Mouse (Mus musculus): Measurements from ENCODE around the gene Evc2. TPM values are rescaled to one million over a fixed set of nuclear protein-coding genes. Genes with fewer than 3 reads are reported as not detected.
A peak's percentile ranks its signal among the peaks of the same experiment; 100 is the strongest.

Gene Evc2
- total RNA-seq (2021): 10 to 100 TPM; 21.1 to 22.2 TPM

- peak; percentile 56 to 65 for DNase-seq (ENCODE audit: extremely low spot score in 1 of 2, low spot score in 1 of 2)
These were observed at the start of gene Evc2 for GRCm38 (mm10) chr5:37338288-37338687. Evc2 (plus strand) TSS chr5:37338499.

GRCm38 (mm10) chr5:37289236-37289635, 49.1 kb upstream of the Evc2 start:
- peak; percentile 33 to 63 for DNase-seq (ENCODE audit: extremely low spot score in 1 of 2, low spot score in 1 of 2)

- peak; percentile 35 to 47 for DNase-seq (ENCODE audit: extremely low spot score in 1 of 2, low spot score in 1 of 2)
These were observed 47.3 kb upstream of the Evc2 start for GRCm38 (mm10) chr5:37290983-37291382.

- DNase-seq (ENCODE audit: extremely low spot score in 1 of 2, low spot score in 1 of 2): no peak
These were observed 41.6 kb upstream of the Evc2 start for GRCm38 (mm10) chr5:37296717-37297116.

- peak in 1 of 2 experiments; percentile 63 for DNase-seq (ENCODE audit: extremely low spot score in 1 of 2, low spot score in 1 of 2)
These were observed 39.9 kb upstream of the Evc2 start for GRCm38 (mm10) chr5:37298370-37298769.

GRCm38 (mm10) chr5:37310026-37310425, 28.3 kb upstream of the Evc2 start:
- DNase-seq (ENCODE audit: extremely low spot score in 1 of 2, low spot score in 1 of 2): no peak

GRCm38 (mm10) chr5:37312980-37313722, 25.1 kb upstream of the Evc2 start:
- DNase-seq (ENCODE audit: extremely low spot score in 1 of 2, low spot score in 1 of 2): no peak

- no peak for DNase-seq (ENCODE audit: extremely low spot score in 1 of 2, low spot score in 1 of 2)
These were observed 19.6 kb upstream of the Evc2 start for GRCm38 (mm10) chr5:37318715-37319114.

- no peak for DNase-seq (ENCODE audit: extremely low spot score in 1 of 2, low spot score in 1 of 2)
These were observed 18.1 kb upstream of the Evc2 start for GRCm38 (mm10) chr5:37320174-37320573.

GRCm38 (mm10) chr5:37320761-37321160, 17.5 kb upstream of the Evc2 start:
- no peak for DNase-seq (ENCODE audit: extremely low spot score in 1 of 2, low spot score in 1 of 2)

GRCm38 (mm10) chr5:37326675-37327074, 11.6 kb upstream of the Evc2 start:
- DNase-seq (ENCODE audit: extremely low spot score in 1 of 2, low spot score in 1 of 2): no peak

- DNase-seq (ENCODE audit: extremely low spot score in 1 of 2, low spot score in 1 of 2): no peak
These were observed 7.7 kb upstream of the Evc2 start for GRCm38 (mm10) chr5:37330449-37331132.

- no peak for DNase-seq (ENCODE audit: extremely low spot score in 1 of 2, low spot score in 1 of 2)
These were observed 7.2 kb upstream of the Evc2 start for GRCm38 (mm10) chr5:37331133-37331505.

- no peak for DNase-seq (ENCODE audit: extremely low spot score in 1 of 2, low spot score in 1 of 2)
These were observed 6.2 kb upstream of the Evc2 start for GRCm38 (mm10) chr5:37332066-37332465.

GRCm38 (mm10) chr5:37335061-37335460, 3.2 kb upstream of the Evc2 start:
- no peak for DNase-seq (ENCODE audit: extremely low spot score in 1 of 2, low spot score in 1 of 2)

- peak in 1 of 2 experiments; percentile 54 for DNase-seq (ENCODE audit: extremely low spot score in 1 of 2, low spot score in 1 of 2)
These were observed 1.7 kb upstream of the Evc2 start, which contains the start of gene Evc for GRCm38 (mm10) chr5:37336485-37337105. Evc (minus strand) TSS chr5:37336894.

GRCm38 (mm10) chr5:37337696-37338095, 603 bp upstream of the Evc2 start:
- no peak for DNase-seq (ENCODE audit: extremely low spot score in 1 of 2, low spot score in 1 of 2)

- no peak for DNase-seq (ENCODE audit: extremely low spot score in 1 of 2, low spot score in 1 of 2)
These were observed 5.7 kb downstream of the Evc2 start for GRCm38 (mm10) chr5:37343962-37344361.

GRCm38 (mm10) chr5:37351791-37352190, 13.5 kb downstream of the Evc2 start:
- DNase-seq (ENCODE audit: extremely low spot score in 1 of 2, low spot score in 1 of 2): no peak

GRCm38 (mm10) chr5:37354385-37354784, 16.1 kb downstream of the Evc2 start:
- peak; percentile 36 to 75 for DNase-seq (ENCODE audit: extremely low spot score in 1 of 2, low spot score in 1 of 2)

GRCm38 (mm10) chr5:37356027-37356426, 17.7 kb downstream of the Evc2 start:
- DNase-seq (ENCODE audit: extremely low spot score in 1 of 2, low spot score in 1 of 2): no peak

Data from layer of hippocampus, postnatal 25 days (tissue).